Mouse (Mus musculus) limb, embryonic 11.5 days (tissue): Measurements from ENCODE around the gene Clrn3. TPM values are rescaled to one million over a fixed set of nuclear protein-coding genes. Genes with fewer than 3 reads are reported as not detected.

ENCODE experiments used
- ATAC-seq: fragments of 200-750 bp; cut with Nextera tagmentation; 2 replicates; pipeline ENCODE4 v1.8.0; 2017; ENCODE audit warnings: low read depth; ENCODE audit not compliant: insufficient number of reproducible peaks, low FRiP score, low TSS enrichment
- DNase-seq: peaks from one replicate; pipeline ENCODE4 v3.0.0-alpha.2; 2015; ENCODE audit warnings: low spot score
- H3K27ac ChIP-seq: fragments of 300-500 bp; sonication (generic); replicated peaks from 2 replicates; pipeline ENCODE4 v1.5.1; 2014; ENCODE audit warnings: low read depth, mild to moderate bottlenecking, low read length
- H3K27me3 ChIP-seq: fragments of 300-500 bp; sonication (generic); 2 replicates; pipeline ENCODE4 v1.6.1; 2014; ENCODE audit warnings: mild to moderate bottlenecking, low read length, mixed read lengths; ENCODE audit not compliant: control insufficient read depth, insufficient read depth
- H3K36me3 ChIP-seq: fragments of 300-500 bp; sonication (generic); 2 replicates; pipeline ENCODE4 v1.6.1; 2014; ENCODE audit warnings: mild to moderate bottlenecking, low read length, moderate library complexity, mixed read lengths; ENCODE audit not compliant: control insufficient read depth, insufficient read depth
- H3K4me1 ChIP-seq: fragments of 300-500 bp; sonication (generic); 2 replicates; pipeline ENCODE4 v1.6.1; 2014; ENCODE audit warnings: low read length, mixed read lengths; ENCODE audit not compliant: control insufficient read depth, insufficient read depth
- H3K4me2 ChIP-seq: fragments of 300-500 bp; sonication (generic); 2 replicates; pipeline ENCODE4 v1.6.1; 2014; ENCODE audit warnings: low read depth, mild to moderate bottlenecking, moderate library complexity; ENCODE audit not compliant: severe bottlenecking
- H3K4me3 ChIP-seq: fragments of 300-500 bp; sonication (generic); 2 replicates; pipeline ENCODE4 v1.5.1; 2014; ENCODE audit warnings: low read depth, low read length
- H3K9ac ChIP-seq: fragments of 300-500 bp; sonication (generic); 2 replicates; pipeline ENCODE4 v1.6.1; 2014; ENCODE audit warnings: mild to moderate bottlenecking, low read length
- H3K9me3 ChIP-seq: fragments of 300-500 bp; sonication (generic); 2 replicates; pipeline ENCODE4 v1.6.1; 2016; ENCODE audit warnings: low read length; ENCODE audit not compliant: control insufficient read depth
- WGBS: fragments of 180-500 bp; shearing (Covaris S2); extraction: QIAGEN DNeasy Blood & Tissue Kit; methylation state at CpG from one replicate; pipeline ENCODE4 v1.1.7; 2014; 5-methylcytosine and 5-hydroxymethylcytosine counted together
- polyA plus RNA-seq: library from polyadenylated mRNA; unstranded; fragments of >200 nt; fragmentation: Nextera tagmentation; extraction: Ambion mirVana; gene quantifications from 2 replicates; pipeline ENCODE4 v1.2.1, GENCODE M21; 2014

Clrn3 gene
- polyA plus RNA-seq, 1 experiment from 2014 or later, result not detected

GRCm38 (mm10) chr7:135543033-135543432 lies 14.6 kb upstream of the Clrn3 start:
- Histone ChIP-seq H3K4me2 (no peak overlapping the region), H3K27ac (no peak overlapping the region), H3K9ac (no peak overlapping the region), H3K4me1 (no peaks in the 10 kb centered on the region), H3K27me3 (peaks cover 9% of the 10 kb centered on the region), H3K36me3 (no peaks in the 10 kb centered on the region), H3K4me3 (no peak overlapping the region), H3K9me3 (no peaks in the 10 kb centered on the region)
- DNase-seq (no peak), ATAC-seq (no peak)
- 95% methylated on average over 3 of the region's 3 CpGs for WGBS

DNA sequence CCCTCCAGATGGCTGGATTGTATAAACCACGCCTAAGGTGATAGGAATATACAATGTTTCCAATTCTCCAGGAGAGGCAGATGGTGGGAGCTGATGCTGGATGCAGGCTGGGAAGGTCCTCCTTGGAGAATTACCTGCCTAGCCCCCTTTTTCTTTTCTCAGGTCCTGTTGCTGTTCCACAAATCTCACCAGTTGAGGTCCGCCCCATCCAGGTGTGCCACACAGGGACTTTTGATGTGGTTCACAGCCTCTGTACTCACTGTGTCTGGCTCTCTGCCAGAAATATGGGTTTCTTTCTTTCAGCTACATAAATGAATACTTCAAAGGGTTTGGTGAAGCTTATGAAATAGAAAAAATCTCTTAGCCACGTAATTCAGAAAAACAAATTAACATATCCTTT lies 13.8 kb upstream of the Clrn3 start:
- ATAC-seq (no peak), DNase-seq (no peak)
- Histone ChIP-seq H3K9me3 (no peaks in the 10 kb centered on the region), H3K36me3 (no peaks in the 10 kb centered on the region), H3K4me1 (no peaks in the 10 kb centered on the region), H3K9ac (no peak overlapping the region), H3K27me3 (peaks cover 12% of the 10 kb centered on the region), H3K4me2 (no peak overlapping the region), H3K27ac (no peak overlapping the region), H3K4me3 (no peak overlapping the region)
- WGBS, result 86% methylated on average over 3 of the region's 3 CpGs

DNA sequence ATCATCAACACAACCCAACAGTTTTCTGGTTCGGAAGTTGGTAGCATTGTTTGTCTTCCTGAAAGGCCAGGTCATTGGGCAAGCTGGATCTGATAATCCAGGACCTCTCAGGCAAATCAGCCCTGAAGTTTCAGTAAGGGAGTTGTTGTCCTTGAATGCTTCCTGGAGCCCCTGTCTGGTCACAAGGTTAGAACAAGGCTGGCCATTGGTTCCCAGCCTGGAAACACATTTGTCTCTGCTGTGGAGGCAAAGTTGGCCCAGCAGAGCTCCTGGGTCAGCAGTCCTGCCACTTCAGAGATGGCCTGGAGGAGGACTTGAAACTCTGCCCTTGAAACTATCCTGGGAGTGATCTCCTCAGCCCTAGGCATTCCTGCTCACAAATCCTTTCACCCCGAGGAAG lies 11.0 kb upstream of the Clrn3 start:
- 64% methylated on average over 2 of the region's 2 CpGs for WGBS
- Histone ChIP-seq H3K36me3 (no peaks in the 10 kb centered on the region), H3K4me2 (no peak overlapping the region), H3K27me3 (peaks cover 12% of the 10 kb centered on the region), H3K27ac (no peak overlapping the region), H3K9ac (no peak overlapping the region), H3K9me3 (no peaks in the 10 kb centered on the region), H3K4me3 (no peak overlapping the region), H3K4me1 (no peaks in the 10 kb centered on the region)
- ATAC-seq, result no peak
- no peak for DNase-seq

DNA sequence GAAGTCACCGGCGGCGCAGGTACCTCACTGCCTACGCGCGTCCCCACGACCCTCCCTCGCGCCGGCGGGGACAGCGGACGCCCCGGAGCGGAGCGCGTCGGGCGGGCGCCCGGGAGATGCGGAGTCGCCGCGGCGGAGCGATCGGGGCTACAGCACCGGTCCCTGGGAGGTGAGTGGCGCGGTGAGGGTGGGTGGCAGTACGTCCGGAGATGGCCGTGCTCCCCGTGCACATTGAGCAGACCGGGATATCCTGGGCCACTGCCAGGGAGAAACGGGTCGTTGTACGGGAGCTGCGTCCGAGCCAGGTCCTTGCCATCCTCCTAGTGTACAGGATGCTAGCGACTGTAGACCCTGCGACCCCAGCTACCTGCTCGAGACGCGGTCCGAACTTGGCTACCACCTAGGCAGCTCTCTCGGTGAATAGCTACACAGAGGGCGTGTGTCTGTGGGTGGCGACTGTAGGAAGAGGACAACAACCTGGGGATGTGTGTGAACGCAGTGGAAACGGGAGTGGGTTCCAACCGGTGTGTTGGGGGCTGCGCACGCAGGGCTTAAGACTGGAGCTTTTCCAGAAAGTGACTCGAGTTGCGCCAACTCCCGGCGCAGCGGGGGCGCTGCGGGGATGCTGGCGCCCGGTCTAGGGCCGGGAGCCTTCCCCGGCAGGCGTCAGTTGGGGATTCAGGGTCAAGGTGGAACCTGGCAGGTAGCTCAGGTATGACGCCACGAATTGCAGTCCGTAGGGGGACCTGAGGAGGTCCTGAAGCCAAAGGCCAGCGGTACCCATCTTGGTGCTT lies 9.7 kb upstream of the Clrn3 start:
- WGBS, result 2% methylated on average over 71 of the region's 71 CpGs
- DNase-seq, result no peak

GRCm38 (mm10) chr7:135537341-135537901 lies 9.0 kb upstream of the Clrn3 start, which contains the start of gene Ptpre:
Ptpre (plus strand) TSS chr7:135537481.
- Histone ChIP-seq H3K27ac (no peak within 1 kb of the TSS), H3K4me3 (peak within 1 kb of the TSS; percentile 55), H3K36me3 (no peaks in the 10 kb centered on the region), H3K27me3 (peaks cover 12% of the 10 kb centered on the region), H3K4me1 (no peaks in the 10 kb centered on the region), H3K9ac (peak within 1 kb of the TSS; percentile 53), H3K4me2 (peak within 1 kb of the TSS; percentile 98), H3K9me3 (no peaks in the 10 kb centered on the region)
- 4% methylated on average over 28 of the region's 28 CpGs for WGBS
- DNase-seq, result peak; percentile 88
- ATAC-seq, result peak; percentile 90

More for the DNA sequence above, 9.7 kb upstream of the Clrn3 start:
- Histone ChIP-seq H3K27ac (no peak overlapping the region), H3K9ac (peak overlapping the region; percentile 53), H3K4me2 (peak overlapping the region; percentile 98), H3K9me3 (no peaks in the 10 kb centered on the region), H3K4me3 (peak overlapping the region; percentile 55), H3K36me3 (no peaks in the 10 kb centered on the region), H3K27me3 (peaks cover 12% of the 10 kb centered on the region), H3K4me1 (no peaks in the 10 kb centered on the region)
- peak; percentile 58; the same call in 1 of the 2 replicates for ATAC-seq

- Histone ChIP-seq H3K9me3 (no peaks in the 10 kb centered on the region), H3K4me1 (no peaks in the 10 kb centered on the region), H3K27ac (no peak overlapping the region), H3K27me3 (peaks cover 12% of the 10 kb centered on the region), H3K36me3 (no peaks in the 10 kb centered on the region), H3K4me3 (no peak overlapping the region), H3K9ac (no peak overlapping the region), H3K4me2 (no peak overlapping the region)
- no peak for ATAC-seq
- no peak for DNase-seq
- WGBS, result 83% methylated on average over 3 of the region's 3 CpGs
Observed at GRCm38 (mm10) chr7:135535908-135536307, 7.5 kb upstream of the Clrn3 start.

- Histone ChIP-seq H3K27me3 (peaks cover 11% of the 10 kb centered on the region), H3K4me2 (no peak overlapping the region), H3K9ac (no peak overlapping the region), H3K36me3 (no peaks in the 10 kb centered on the region), H3K4me3 (no peak overlapping the region), H3K27ac (no peak overlapping the region), H3K4me1 (no peaks in the 10 kb centered on the region), H3K9me3 (no peaks in the 10 kb centered on the region)
- ATAC-seq (no peak), DNase-seq (no peak)
- WGBS, result 50% methylated on average over 2 of the region's 2 CpGs
Observed at GRCm38 (mm10) chr7:135534548-135535189, 6.2 kb upstream of the Clrn3 start.

GRCm38 (mm10) chr7:135529068-135529467 lies 614 bp upstream of the Clrn3 start:
- H3K4me1 ChIP-seq, result no peaks in the 10 kb centered on the region
- H3K4me3 ChIP-seq, result no peak overlapping the region
- 94% methylated on average over 2 of the region's 2 CpGs for WGBS
- no peaks in the 10 kb centered on the region for H3K9me3 ChIP-seq
- H3K9ac ChIP-seq, result no peak overlapping the region
- no peaks in the 10 kb centered on the region for H3K36me3 ChIP-seq
- no peaks in the 10 kb centered on the region for H3K27me3 ChIP-seq
- H3K4me2 ChIP-seq, result no peak overlapping the region
- no peak for ATAC-seq
- no peak overlapping the region for H3K27ac ChIP-seq
- DNase-seq, result no peak
